Mouse (Mus musculus): ENCODE measurements around the gene 4933428G20Rik. TPM values are rescaled to one million over a fixed set of nuclear protein-coding genes. Genes with fewer than 3 reads are reported as not detected.
A peak's percentile ranks its signal among the peaks of the same experiment; 100 is the strongest.

The 4933428G20Rik gene
- polyA plus RNA-seq, 1 experiment from 2014 or later = 1.4 TPM

- peaks cover 71% of the 10 kb centered on the region for H3K36me3 ChIP-seq
- H3K9ac ChIP-seq = 0 out of 2 replicates have a peak overlapping the region, but pooled peaks have one; percentile 17
- H3K4me1 ChIP-seq = no peaks in the 10 kb centered on the region
- no peak overlapping the region for H3K27ac ChIP-seq
- no peak for ATAC-seq (ENCODE audit: insufficient number of reproducible peaks, insufficient read depth, low FRiP score, low TSS enrichment)
- 63% methylated on average over 8 of the region's 8 CpGs for WGBS
- H3K4me2 ChIP-seq (replicated peaks) = no peak overlapping the region
- H3K27me3 ChIP-seq = no peaks in the 10 kb centered on the region
- no peaks in the 10 kb centered on the region for H3K9me3 ChIP-seq
- no peak overlapping the region for H3K4me3 ChIP-seq
Observed at GRCm38 (mm10) chr11:97476334-97477095, 23.6 kb downstream of the 4933428G20Rik start.

- Histone ChIP-seq H3K4me3 (no peak overlapping the region), H3K4me1 (no peaks in the 10 kb centered on the region), H3K27ac (no peak overlapping the region), H3K4me2 (replicated peaks) (no peak overlapping the region), H3K9ac (no peak overlapping the region), H3K27me3 (no peaks in the 10 kb centered on the region), H3K9me3 (no peaks in the 10 kb centered on the region), H3K36me3 (peaks cover 80% of the 10 kb centered on the region)
- 80% methylated on average over 6 of the region's 6 CpGs for WGBS
- ATAC-seq (ENCODE audit: insufficient number of reproducible peaks, insufficient read depth, low FRiP score, low TSS enrichment) = no peak
Observed at GRCm38 (mm10) chr11:97471276-97471675, 28.9 kb downstream of the 4933428G20Rik start.

- Histone ChIP-seq H3K4me1 (0 out of 2 replicates have a peak, but pooled peaks cover 3% of the 10 kb centered on the region), H3K36me3 (peaks cover 81% of the 10 kb centered on the region), H3K9me3 (no peaks in the 10 kb centered on the region), H3K27ac (no peak overlapping the region), H3K4me2 (replicated peaks) (no peak overlapping the region), H3K4me3 (no peak overlapping the region), H3K9ac (no peak overlapping the region), H3K27me3 (no peaks in the 10 kb centered on the region)
- no peak for ATAC-seq (ENCODE audit: insufficient number of reproducible peaks, insufficient read depth, low FRiP score, low TSS enrichment)
- 92% methylated on average over 7 of the region's 7 CpGs for WGBS
Observed at GRCm38 (mm10) chr11:97469828-97470227, 30.3 kb downstream of the 4933428G20Rik start.

GRCm38 (mm10) chr11:97468639-97469287 is 31.4 kb downstream of the 4933428G20Rik start:
- no peak overlapping the region for H3K9ac ChIP-seq
- ATAC-seq (ENCODE audit: insufficient number of reproducible peaks, insufficient read depth, low FRiP score, low TSS enrichment) = peak; percentile 54; the same call in 1 of the 2 replicates
- H3K27ac ChIP-seq = no peak overlapping the region
- H3K4me3 ChIP-seq = no peak overlapping the region
- WGBS = 48% methylated on average over 14 of the region's 14 CpGs
- H3K36me3 ChIP-seq = peaks cover 86% of the 10 kb centered on the region
- no peaks in the 10 kb centered on the region for H3K27me3 ChIP-seq
- H3K9me3 ChIP-seq = no peaks in the 10 kb centered on the region
- 0 out of 2 replicates have a peak, but pooled peaks cover 4% of the 10 kb centered on the region for H3K4me1 ChIP-seq
- no peak overlapping the region for H3K4me2 ChIP-seq (replicated peaks)

GRCm38 (mm10) chr11:97466444-97467160 is 33.5 kb downstream of the 4933428G20Rik start:
- ATAC-seq (ENCODE audit: insufficient number of reproducible peaks, insufficient read depth, low FRiP score, low TSS enrichment) = no peak
- Histone ChIP-seq H3K4me1 (0 out of 2 replicates have a peak, but pooled peaks cover 4% of the 10 kb centered on the region), H3K9ac (no peak overlapping the region), H3K36me3 (peaks cover 86% of the 10 kb centered on the region), H3K27me3 (0 out of 2 replicates have a peak, but pooled peaks cover 3% of the 10 kb centered on the region), H3K9me3 (no peaks in the 10 kb centered on the region), H3K4me3 (no peak overlapping the region), H3K27ac (no peak overlapping the region), H3K4me2 (replicated peaks) (no peak overlapping the region)
- 83% methylated on average over 10 of the region's 10 CpGs for WGBS

GRCm38 (mm10) chr11:97465957-97466356 is 34.2 kb downstream of the 4933428G20Rik start:
- Histone ChIP-seq H3K4me2 (replicated peaks) (no peak overlapping the region), H3K4me3 (no peak overlapping the region), H3K9ac (no peak overlapping the region), H3K27ac (no peak overlapping the region), H3K27me3 (0 out of 2 replicates have a peak, but pooled peaks cover 3% of the 10 kb centered on the region), H3K9me3 (no peaks in the 10 kb centered on the region), H3K4me1 (0 out of 2 replicates have a peak, but pooled peaks cover 4% of the 10 kb centered on the region), H3K36me3 (peaks cover 87% of the 10 kb centered on the region)
- no peak for ATAC-seq (ENCODE audit: insufficient number of reproducible peaks, insufficient read depth, low FRiP score, low TSS enrichment)
- WGBS = 90% methylated on average over 12 of the region's 12 CpGs

GRCm38 (mm10) chr11:97463991-97464390 is 36.1 kb downstream of the 4933428G20Rik start:
- ATAC-seq (ENCODE audit: insufficient number of reproducible peaks, insufficient read depth, low FRiP score, low TSS enrichment) = no peak
- H3K27ac ChIP-seq = no peak overlapping the region
- no peak overlapping the region for H3K4me3 ChIP-seq
- peaks cover 84% of the 10 kb centered on the region for H3K36me3 ChIP-seq
- 81% methylated on average over 4 of the region's 4 CpGs for WGBS
- 0 out of 2 replicates have a peak, but pooled peaks cover 3% of the 10 kb centered on the region for H3K27me3 ChIP-seq
- 0 out of 2 replicates have a peak, but pooled peaks cover 4% of the 10 kb centered on the region for H3K4me1 ChIP-seq
- H3K4me2 ChIP-seq (replicated peaks) = no peak overlapping the region
- no peaks in the 10 kb centered on the region for H3K9me3 ChIP-seq
- H3K9ac ChIP-seq = no peak overlapping the region

- Histone ChIP-seq H3K36me3 (peaks cover 87% of the 10 kb centered on the region), H3K4me2 (replicated peaks) (no peak overlapping the region), H3K9me3 (no peaks in the 10 kb centered on the region), H3K4me1 (0 out of 2 replicates have a peak, but pooled peaks cover 4% of the 10 kb centered on the region), H3K4me3 (no peak overlapping the region), H3K27ac (no peak overlapping the region), H3K27me3 (0 out of 2 replicates have a peak, but pooled peaks cover 3% of the 10 kb centered on the region), H3K9ac (no peak overlapping the region)
- no peak for ATAC-seq (ENCODE audit: insufficient number of reproducible peaks, insufficient read depth, low FRiP score, low TSS enrichment)
- 44% methylated on average over 33 of the region's 33 CpGs for WGBS
Observed at GRCm38 (mm10) chr11:97463166-97463565, 37.0 kb downstream of the 4933428G20Rik start.

GRCm38 (mm10) chr11:97462538-97462937 is 37.6 kb downstream of the 4933428G20Rik start:
- Histone ChIP-seq H3K4me1 (0 out of 2 replicates have a peak, but pooled peaks cover 4% of the 10 kb centered on the region), H3K9ac (no peak overlapping the region), H3K4me2 (replicated peaks) (no peak overlapping the region), H3K4me3 (no peak overlapping the region), H3K27ac (no peak overlapping the region), H3K27me3 (0 out of 2 replicates have a peak, but pooled peaks cover 3% of the 10 kb centered on the region), H3K36me3 (peaks cover 89% of the 10 kb centered on the region), H3K9me3 (no peaks in the 10 kb centered on the region)
- WGBS = 86% methylated on average over 6 of the region's 6 CpGs
- no peak for ATAC-seq (ENCODE audit: insufficient number of reproducible peaks, insufficient read depth, low FRiP score, low TSS enrichment)

GRCm38 (mm10) chr11:97461307-97461820 is 38.8 kb downstream of the 4933428G20Rik start:
- Histone ChIP-seq H3K4me3 (no peak overlapping the region), H3K4me1 (0 out of 2 replicates have a peak, but pooled peaks cover 4% of the 10 kb centered on the region), H3K9me3 (no peaks in the 10 kb centered on the region), H3K27me3 (0 out of 2 replicates have a peak, but pooled peaks cover 3% of the 10 kb centered on the region), H3K4me2 (replicated peaks) (no peak overlapping the region), H3K9ac (no peak overlapping the region), H3K36me3 (peaks cover 88% of the 10 kb centered on the region), H3K27ac (no peak overlapping the region)
- 96% methylated on average over 3 of the region's 3 CpGs for WGBS
- ATAC-seq (ENCODE audit: insufficient number of reproducible peaks, insufficient read depth, low FRiP score, low TSS enrichment) = no peak

- Histone ChIP-seq H3K36me3 (peaks cover 92% of the 10 kb centered on the region), H3K4me1 (0 out of 2 replicates have a peak, but pooled peaks cover 6% of the 10 kb centered on the region), H3K9me3 (no peaks in the 10 kb centered on the region), H3K27me3 (no peaks in the 10 kb centered on the region), H3K4me3 (no peak overlapping the region), H3K9ac (no peak overlapping the region), H3K4me2 (replicated peaks) (no peak overlapping the region), H3K27ac (no peak overlapping the region)
- WGBS = 83% methylated on average over 4 of the region's 4 CpGs
- no peak for ATAC-seq (ENCODE audit: insufficient number of reproducible peaks, insufficient read depth, low FRiP score, low TSS enrichment)
Observed at GRCm38 (mm10) chr11:97457120-97457519, 43.0 kb downstream of the 4933428G20Rik start.
